Mouse (Mus musculus): ENCODE results near the gene Gm9844.

DNA sequence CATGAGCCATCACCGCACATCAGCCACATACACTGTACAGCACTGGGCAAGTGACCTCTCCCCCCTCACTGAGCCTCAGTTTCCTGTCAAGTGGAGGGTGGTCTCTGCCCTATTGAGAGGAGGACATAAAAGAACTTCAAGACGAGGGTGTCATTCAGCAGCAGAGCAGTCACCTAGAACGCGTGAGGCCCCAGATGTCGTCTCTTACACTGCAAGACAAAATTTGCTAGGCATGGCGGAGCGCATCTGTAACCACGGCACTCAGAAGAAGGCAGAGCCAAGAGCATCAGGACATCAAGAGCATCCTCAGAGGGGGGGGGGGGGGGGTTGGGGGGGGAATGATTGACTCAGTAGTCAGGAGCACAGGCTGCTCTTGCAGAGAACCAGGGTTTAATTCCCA, 34.3 kb downstream of the Gm9844 start:
- no peak for TF ChIP-seq CTCF (conservative IDR thresholded peaks at IDR 0.05 in 1 of 2, IDR thresholded peaks at IDR 0.05 in 1 of 2; ENCODE audit: low read depth in 2 of 2, low read length in 2 of 2)
- TF ChIP-seq POLR2A (IDR thresholded peaks at IDR 0.05; ENCODE audit: low read depth, low read length) = no peak
- no peak for TF ChIP-seq MAZ (IDR thresholded peaks at IDR 0.05; ENCODE audit: low read depth, low read length)
- TF ChIP-seq ZMIZ1 (IDR thresholded peaks at IDR 0.05; ENCODE audit: low read depth, low read length) = no peak
- no peak for TF ChIP-seq POLR2AphosphoS2 (IDR thresholded peaks at IDR 0.05; ENCODE audit: low read depth, low read length)
- TF ChIP-seq ZC3H11A (IDR thresholded peaks at IDR 0.05; ENCODE audit: low read depth, low read length) = no peak
- TF ChIP-seq EP300 (IDR thresholded peaks at IDR 0.05; ENCODE audit: low read length) = no peak
